Mouse (Mus musculus): ENCODE data around the gene Hoxc4. TPM values are rescaled to one million over a fixed set of nuclear protein-coding genes. Genes with fewer than 3 reads are reported as not detected.

The Hoxc4 gene
- polyA plus RNA-seq, 1 experiment from 2014 or later = 63.8 TPM

DNA sequence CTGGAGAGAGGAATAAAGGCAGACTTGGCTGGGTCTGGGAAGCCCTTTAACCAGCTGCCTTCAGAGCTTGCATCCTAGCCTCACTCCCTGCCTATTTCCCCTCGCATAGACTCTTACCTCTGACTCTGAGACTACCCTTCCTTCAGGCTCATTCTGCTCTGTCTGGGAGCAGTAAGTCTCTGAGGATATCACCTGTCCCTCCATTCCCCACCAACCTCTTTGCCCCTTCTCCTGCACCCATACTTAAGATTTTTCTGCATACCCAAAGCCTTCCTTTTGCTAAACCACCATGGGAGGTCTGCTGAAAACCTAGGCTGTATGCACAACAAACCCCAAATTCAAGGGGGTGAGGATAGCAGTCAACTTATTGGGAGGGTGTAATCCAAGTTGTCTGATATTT lies 38.8 kb upstream of the Hoxc4 start:
- Histone ChIP-seq H3K4me2 (no peak overlapping the region), H3K9ac (no peak overlapping the region), H3K36me3 (no peaks in the 10 kb centered on the region), H3K4me1 (replicated peaks) (peaks cover 9% of the 10 kb centered on the region), H3K27ac (replicated peaks) (no peak overlapping the region), H3K4me3 (no peak overlapping the region), H3K27me3 (peaks cover 90% of the 10 kb centered on the region), H3K9me3 (no peaks in the 10 kb centered on the region)
- ATAC-seq (ENCODE audit: low FRiP score, low read depth) = no peak
- WGBS = 0% methylated on average over 1 of the region's 1 CpGs

- ATAC-seq (ENCODE audit: low FRiP score, low read depth) = no peak
- peaks cover 9% of the 10 kb centered on the region for H3K4me1 ChIP-seq (replicated peaks)
- H3K27me3 ChIP-seq = peaks cover 90% of the 10 kb centered on the region
- WGBS = 2% methylated on average over 11 of the region's 11 CpGs
- H3K4me2 ChIP-seq = no peak overlapping the region
- no peak overlapping the region for H3K27ac ChIP-seq (replicated peaks)
- no peak overlapping the region for H3K9ac ChIP-seq
- no peaks in the 10 kb centered on the region for H3K36me3 ChIP-seq
- H3K9me3 ChIP-seq = no peaks in the 10 kb centered on the region
- no peak overlapping the region for H3K4me3 ChIP-seq
Measured at GRCm38 (mm10) chr15:102980352-102980751, 38.4 kb upstream of the Hoxc4 start.

DNA sequence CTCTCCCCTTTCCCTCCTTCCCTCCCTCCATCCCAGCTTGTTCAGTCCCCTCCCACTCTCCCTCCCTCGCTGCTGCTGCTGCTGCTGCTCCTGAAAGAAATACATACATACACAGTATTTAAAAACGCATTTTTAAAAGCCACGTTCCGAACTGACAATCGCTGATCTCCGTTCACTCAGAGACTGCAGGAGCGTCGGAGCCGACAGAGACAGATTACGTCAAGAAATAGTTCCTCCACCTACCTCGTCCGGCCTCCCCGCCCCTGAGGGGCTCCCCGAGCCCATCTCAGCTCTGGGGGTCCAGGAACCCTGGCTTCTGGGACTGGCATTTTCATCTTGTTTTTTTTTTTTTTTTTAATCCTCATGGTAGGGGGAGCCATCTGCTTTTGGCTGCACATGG lies 37.8 kb upstream of the Hoxc4 start:
- no peak for ATAC-seq (ENCODE audit: low FRiP score, low read depth)
- Histone ChIP-seq H3K4me1 (replicated peaks) (peaks cover 9% of the 10 kb centered on the region), H3K27ac (replicated peaks) (no peak overlapping the region), H3K9me3 (no peaks in the 10 kb centered on the region), H3K4me3 (no peak overlapping the region; the same call in 1 of the 2 replicates), H3K36me3 (no peaks in the 10 kb centered on the region), H3K27me3 (peaks cover 90% of the 10 kb centered on the region), H3K9ac (no peak overlapping the region), H3K4me2 (peak overlapping the region; percentile 35)
- 2% methylated on average over 14 of the region's 14 CpGs for WGBS

DNA sequence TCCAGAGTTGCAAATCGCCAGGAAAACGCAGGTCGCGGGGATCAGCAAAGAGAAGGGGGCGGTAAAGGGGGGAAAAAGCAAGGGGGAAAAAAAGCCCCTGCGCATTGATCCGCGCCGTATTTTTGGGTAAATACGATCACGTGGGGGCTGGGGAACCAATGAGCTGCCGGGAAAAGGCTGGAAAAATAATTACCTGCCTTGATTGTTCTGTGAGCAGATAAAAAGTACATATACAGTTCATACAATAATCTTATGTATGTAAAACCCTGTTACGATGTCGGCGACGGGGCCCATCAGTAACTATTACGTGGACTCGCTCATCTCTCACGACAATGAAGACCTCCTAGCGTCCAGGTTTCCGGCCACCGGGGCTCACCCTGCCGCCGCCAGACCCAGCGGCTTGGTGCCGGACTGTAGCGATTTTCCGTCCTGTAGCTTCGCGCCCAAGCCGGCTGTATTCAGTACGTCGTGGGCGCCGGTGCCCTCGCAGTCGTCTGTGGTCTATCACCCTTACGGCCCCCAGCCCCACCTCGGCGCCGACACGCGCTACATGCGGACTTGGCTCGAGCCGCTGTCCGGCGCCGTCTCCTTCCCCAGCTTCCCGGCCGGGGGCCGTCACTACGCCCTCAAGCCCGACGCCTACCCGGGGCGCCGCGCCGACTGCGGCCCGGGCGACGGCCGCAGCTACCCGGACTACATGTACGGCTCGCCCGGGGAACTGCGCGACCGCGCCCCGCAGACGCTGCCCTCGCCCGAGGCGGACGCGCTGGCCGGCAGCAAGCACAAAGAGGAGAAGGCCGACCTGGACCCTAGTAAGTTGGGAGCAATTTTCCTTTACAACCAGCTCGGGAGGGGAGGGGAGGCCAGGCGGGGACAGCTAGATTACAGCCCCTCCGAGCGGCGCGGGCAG lies 37.1 kb upstream of the Hoxc4 start:
- no peak overlapping the region for H3K27ac ChIP-seq (replicated peaks)
- H3K27me3 ChIP-seq = peaks cover 91% of the 10 kb centered on the region
- H3K4me2 ChIP-seq = peak overlapping the region; percentile 35
- H3K4me1 ChIP-seq (replicated peaks) = peaks cover 9% of the 10 kb centered on the region
- no peak overlapping the region for H3K9ac ChIP-seq
- H3K9me3 ChIP-seq = no peaks in the 10 kb centered on the region
- H3K36me3 ChIP-seq = no peaks in the 10 kb centered on the region
- peak overlapping the region; percentile 15 for H3K4me3 ChIP-seq
- under 1% methylated on average over 88 of the region's 88 CpGs for WGBS
- ATAC-seq (ENCODE audit: low FRiP score, low read depth) = no peak

DNA sequence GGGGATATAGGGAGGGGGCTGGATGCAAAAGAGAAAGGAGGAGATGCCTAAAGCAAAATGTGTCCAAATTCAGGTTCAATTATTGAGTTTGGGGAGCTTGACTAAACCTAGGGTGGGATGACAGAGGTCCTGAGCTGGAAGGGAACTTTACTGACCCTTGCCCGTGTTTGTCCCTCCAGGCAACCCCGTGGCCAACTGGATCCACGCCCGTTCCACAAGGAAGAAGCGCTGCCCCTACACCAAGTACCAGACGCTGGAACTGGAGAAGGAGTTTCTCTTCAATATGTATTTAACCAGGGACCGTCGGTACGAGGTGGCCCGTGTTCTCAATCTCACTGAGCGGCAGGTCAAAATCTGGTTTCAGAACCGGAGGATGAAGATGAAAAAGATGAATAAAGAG lies 35.0 kb upstream of the Hoxc4 start:
- Histone ChIP-seq H3K4me3 (no peak overlapping the region), H3K9me3 (no peaks in the 10 kb centered on the region), H3K36me3 (no peaks in the 10 kb centered on the region), H3K4me1 (replicated peaks) (peaks cover 9% of the 10 kb centered on the region), H3K9ac (no peak overlapping the region), H3K27me3 (peaks cover 97% of the 10 kb centered on the region), H3K27ac (replicated peaks) (no peak overlapping the region), H3K4me2 (no peak overlapping the region)
- ATAC-seq (ENCODE audit: low FRiP score, low read depth) = no peak
- 2% methylated on average over 12 of the region's 12 CpGs for WGBS

- Histone ChIP-seq H3K4me3 (no peak overlapping the region), H3K4me1 (replicated peaks) (peaks cover 9% of the 10 kb centered on the region), H3K27ac (replicated peaks) (no peak overlapping the region), H3K27me3 (peaks cover 97% of the 10 kb centered on the region), H3K9me3 (no peaks in the 10 kb centered on the region), H3K36me3 (no peaks in the 10 kb centered on the region), H3K9ac (no peak overlapping the region), H3K4me2 (no peak overlapping the region)
- ATAC-seq (ENCODE audit: low FRiP score, low read depth) = no peak
- under 1% methylated on average over 10 of the region's 10 CpGs for WGBS
Measured at GRCm38 (mm10) chr15:102984521-102984920, 34.2 kb upstream of the Hoxc4 start.

GRCm38 (mm10) chr15:102984925-102985324 lies 33.8 kb upstream of the Hoxc4 start:
- H3K4me1 ChIP-seq (replicated peaks) = peaks cover 9% of the 10 kb centered on the region
- peaks cover 97% of the 10 kb centered on the region for H3K27me3 ChIP-seq
- H3K9me3 ChIP-seq = no peaks in the 10 kb centered on the region
- H3K4me2 ChIP-seq = no peak overlapping the region
- 8% methylated on average over 3 of the region's 3 CpGs for WGBS
- no peak overlapping the region for H3K4me3 ChIP-seq
- ATAC-seq (ENCODE audit: low FRiP score, low read depth) = no peak
- H3K9ac ChIP-seq = no peak overlapping the region
- H3K27ac ChIP-seq (replicated peaks) = no peak overlapping the region
- no peaks in the 10 kb centered on the region for H3K36me3 ChIP-seq

GRCm38 (mm10) chr15:102987124-102987833 lies 31.5 kb upstream of the Hoxc4 start:
- no peak overlapping the region for H3K4me3 ChIP-seq
- peaks cover 96% of the 10 kb centered on the region for H3K27me3 ChIP-seq
- no peak overlapping the region for H3K9ac ChIP-seq
- no peak for ATAC-seq (ENCODE audit: low FRiP score, low read depth)
- no peak overlapping the region for H3K27ac ChIP-seq (replicated peaks)
- 3% methylated on average over 21 of the region's 21 CpGs for WGBS
- H3K36me3 ChIP-seq = no peaks in the 10 kb centered on the region
- H3K4me2 ChIP-seq = no peak overlapping the region
- no peaks in the 10 kb centered on the region for H3K9me3 ChIP-seq
- peaks cover 5% of the 10 kb centered on the region for H3K4me1 ChIP-seq (replicated peaks)

GRCm38 (mm10) chr15:102988078-102988477 lies 30.7 kb upstream of the Hoxc4 start:
- Histone ChIP-seq H3K4me2 (no peak overlapping the region), H3K36me3 (no peaks in the 10 kb centered on the region), H3K27me3 (peaks cover 96% of the 10 kb centered on the region), H3K4me1 (replicated peaks) (peaks cover 5% of the 10 kb centered on the region), H3K9me3 (no peaks in the 10 kb centered on the region), H3K9ac (no peak overlapping the region), H3K27ac (replicated peaks) (no peak overlapping the region), H3K4me3 (no peak overlapping the region)
- 24% methylated on average over 5 of the region's 5 CpGs for WGBS
- ATAC-seq (ENCODE audit: low FRiP score, low read depth) = no peak

GRCm38 (mm10) chr15:102990461-102991397 lies 28.0 kb upstream of the Hoxc4 start, which contains the start of gene Hoxc8:
Gene Hoxc8, plus strand, starts transcription at chr15:102990607.
- Histone ChIP-seq H3K9ac (no peak within 1 kb of the TSS), H3K4me3 (no peak within 1 kb of the TSS)

DNA sequence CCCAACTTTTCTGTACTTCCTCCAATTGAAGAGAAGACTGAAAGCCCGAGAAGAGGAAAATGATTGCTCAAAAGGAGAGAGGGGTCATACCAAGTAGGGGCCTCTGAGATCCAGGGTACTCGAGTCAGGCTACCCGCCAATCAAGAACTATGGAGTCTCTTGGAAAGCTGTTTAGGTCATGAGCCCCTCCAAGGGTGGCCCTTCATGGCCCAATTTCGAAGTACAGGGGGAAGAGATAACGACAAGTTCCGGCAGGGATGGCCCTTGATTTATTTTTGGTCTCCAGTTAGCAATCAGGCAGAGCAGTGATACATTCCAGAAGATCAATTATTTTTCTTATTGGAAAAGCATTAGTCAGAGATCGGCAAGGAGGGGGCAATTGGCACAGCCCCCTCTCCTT lies 27.0 kb upstream of the Hoxc4 start:
- ATAC-seq (ENCODE audit: low FRiP score, low read depth) = no peak
- Histone ChIP-seq H3K4me1 (replicated peaks) (peaks cover 5% of the 10 kb centered on the region), H3K4me3 (no peak overlapping the region), H3K4me2 (no peak overlapping the region), H3K9ac (no peak overlapping the region), H3K9me3 (no peaks in the 10 kb centered on the region), H3K27ac (replicated peaks) (no peak overlapping the region), H3K27me3 (peaks cover 94% of the 10 kb centered on the region), H3K36me3 (no peaks in the 10 kb centered on the region)
- 2% methylated on average over 7 of the region's 7 CpGs for WGBS

More at GRCm38 (mm10) chr15:102990461-102991397, 28.0 kb upstream of the Hoxc4 start, which contains the start of gene Hoxc8:
- WGBS = under 1% methylated on average over 65 of the region's 69 CpGs
- Histone ChIP-seq H3K27me3 (peaks cover 95% of the 10 kb centered on the region), H3K36me3 (no peaks in the 10 kb centered on the region), H3K27ac (replicated peaks) (no peak within 1 kb of the TSS), H3K9me3 (no peaks in the 10 kb centered on the region), H3K4me1 (replicated peaks) (peaks cover 5% of the 10 kb centered on the region), H3K4me2 (no peak within 1 kb of the TSS; the same call in 1 of the 2 replicates)
- ATAC-seq (ENCODE audit: low FRiP score, low read depth) = no peak

All from hindbrain, embryonic 15.5 days (tissue).